Mouse (Mus musculus) limb, embryonic 14.5 days (tissue): Measurements from ENCODE around the gene Srpk2. TPM values are rescaled to one million over a fixed set of nuclear protein-coding genes. Genes with fewer than 3 reads are reported as not detected.
A peak's percentile ranks its signal among the peaks of the same experiment; 100 is the strongest.

Experiments used
- ATAC-seq: fragments of 200-750 bp; cut with Nextera tagmentation; 2 replicates; pipeline ENCODE4 v1.8.0; 2017; ENCODE audit warnings: low read depth, moderate number of reproducible peaks, moderate TSS enrichment; ENCODE audit not compliant: low FRiP score
- DNase-seq: peaks from one replicate; pipeline ENCODE4 v3.0.0-alpha.2; 2015; ENCODE audit warnings: low spot score
- H3K27ac ChIP-seq: fragments of 300-500 bp; sonication (generic); replicated peaks from 2 replicates; pipeline ENCODE4 v1.5.1; 2014; ENCODE audit warnings: low read depth, mild to moderate bottlenecking, low read length, moderate library complexity, mixed read lengths
- H3K27me3 ChIP-seq: fragments of 300-500 bp; sonication (generic); 2 replicates; pipeline ENCODE4 v1.6.1; 2014; ENCODE audit warnings: low read length, mixed read lengths; ENCODE audit not compliant: control insufficient read depth, insufficient read depth
- H3K36me3 ChIP-seq: fragments of 300-500 bp; sonication (generic); 2 replicates; pipeline ENCODE4 v1.6.1; 2014; ENCODE audit warnings: mild to moderate bottlenecking, low read length, moderate library complexity, mixed read lengths; ENCODE audit not compliant: control insufficient read depth, insufficient read depth
- H3K4me1 ChIP-seq: fragments of 300-500 bp; sonication (generic); 2 replicates; pipeline ENCODE4 v1.6.1; 2014; ENCODE audit warnings: antibody characterized with exemption, low read length, mixed read lengths; ENCODE audit not compliant: control insufficient read depth, insufficient read depth
- H3K4me2 ChIP-seq: fragments of 300-500 bp; sonication (generic); replicated peaks from 2 replicates; pipeline ENCODE4 v1.6.1; 2014; ENCODE audit warnings: low read depth, mild to moderate bottlenecking, low read length, moderate library complexity; ENCODE audit not compliant: severe bottlenecking
- H3K4me3 ChIP-seq: fragments of 300-500 bp; sonication (generic); replicated peaks from 2 replicates; pipeline ENCODE4 v1.5.1; 2014; ENCODE audit warnings: low read length
- H3K9ac ChIP-seq: fragments of 300-500 bp; sonication (generic); 2 replicates; pipeline ENCODE4 v1.6.1; 2014; ENCODE audit warnings: mild to moderate bottlenecking, low read depth, low read length, moderate library complexity; ENCODE audit not compliant: severe bottlenecking
- H3K9me3 ChIP-seq: fragments of 300-500 bp; sonication (generic); 2 replicates; pipeline ENCODE4 v1.6.1; 2016; ENCODE audit warnings: low read length; ENCODE audit not compliant: control insufficient read depth
- POLR2A ChIP-seq: fragments of 200-500 bp; IDR thresholded peaks from 2 replicates; pipeline ENCODE4 v1.8.0; 2012; ENCODE audit warnings: inconsistent platforms, mild to moderate bottlenecking, moderate library complexity, borderline replicate concordance; ENCODE audit not compliant: insufficient read depth, insufficient read length; ENCODE audit errors: extremely low read depth
- WGBS: fragments of 180-500 bp; shearing (Covaris S2); extraction: QIAGEN DNeasy Blood & Tissue Kit; methylation state at CpG from one replicate; pipeline ENCODE4 v1.1.7; 2014; 5-methylcytosine and 5-hydroxymethylcytosine counted together
- polyA plus RNA-seq, 2 experiments: library from polyadenylated mRNA; depleted of rRNA in 1 of 2; stranded (reverse) in 1 of 2; unstranded in 1 of 2; fragments of >200 nt; fragmentation: Nextera tagmentation in 1 of 2; extraction: Ambion mirVana in 1 of 2; gene quantifications; 2 replicates each; pipeline versions ENCODE4 v1.2.1 to v1.2.3; 2012 to 2014

Srpk2 gene
- polyA plus RNA-seq, 2 experiments: 44.1 to 60.8 TPM

- no peak overlapping the region for H3K27ac ChIP-seq
- WGBS: 87% methylated on average over 4 of the region's 4 CpGs
These were observed 177.2 kb downstream of the Srpk2 start for GRCm38 (mm10) chr5:23507210-23507609.

GRCm38 (mm10) chr5:23505578-23505977 lies 178.8 kb downstream of the Srpk2 start:
- Histone ChIP-seq H3K27me3 (no peaks in the 10 kb centered on the region), H3K9ac (no peak overlapping the region), H3K4me1 (no peaks in the 10 kb centered on the region), H3K27ac (no peak overlapping the region), H3K9me3 (no peaks in the 10 kb centered on the region), H3K4me2 (no peak overlapping the region), H3K4me3 (no peak overlapping the region), H3K36me3 (peaks cover 46% of the 10 kb centered on the region)
- no peak for TF ChIP-seq POLR2A
- WGBS: 90% methylated on average over 3 of the region's 3 CpGs
- ATAC-seq (no peak), DNase-seq (no peak)

More at GRCm38 (mm10) chr5:23507210-23507609, 177.2 kb downstream of the Srpk2 start:
- Histone ChIP-seq H3K27me3 (no peaks in the 10 kb centered on the region), H3K9ac (no peak overlapping the region), H3K4me3 (no peak overlapping the region), H3K9me3 (no peaks in the 10 kb centered on the region), H3K4me2 (no peak overlapping the region), H3K36me3 (peaks cover 34% of the 10 kb centered on the region), H3K4me1 (no peaks in the 10 kb centered on the region)
- ATAC-seq (no peak), DNase-seq (no peak)
- TF ChIP-seq POLR2A: no peak

- Histone ChIP-seq H3K9ac (no peak overlapping the region), H3K27me3 (no peaks in the 10 kb centered on the region), H3K9me3 (no peaks in the 10 kb centered on the region), H3K4me1 (no peaks in the 10 kb centered on the region), H3K4me2 (no peak overlapping the region), H3K27ac (no peak overlapping the region), H3K4me3 (no peak overlapping the region), H3K36me3 (peaks cover 70% of the 10 kb centered on the region)
- 46% methylated on average over 11 of the region's 13 CpGs for WGBS
- ATAC-seq: 0 out of 2 replicates have a peak, but pooled peaks have one; percentile 31
- no peak for DNase-seq
- TF ChIP-seq POLR2A: no peak
These were observed 182.0 kb downstream of the Srpk2 start for GRCm38 (mm10) chr5:23502317-23502937.

DNA sequence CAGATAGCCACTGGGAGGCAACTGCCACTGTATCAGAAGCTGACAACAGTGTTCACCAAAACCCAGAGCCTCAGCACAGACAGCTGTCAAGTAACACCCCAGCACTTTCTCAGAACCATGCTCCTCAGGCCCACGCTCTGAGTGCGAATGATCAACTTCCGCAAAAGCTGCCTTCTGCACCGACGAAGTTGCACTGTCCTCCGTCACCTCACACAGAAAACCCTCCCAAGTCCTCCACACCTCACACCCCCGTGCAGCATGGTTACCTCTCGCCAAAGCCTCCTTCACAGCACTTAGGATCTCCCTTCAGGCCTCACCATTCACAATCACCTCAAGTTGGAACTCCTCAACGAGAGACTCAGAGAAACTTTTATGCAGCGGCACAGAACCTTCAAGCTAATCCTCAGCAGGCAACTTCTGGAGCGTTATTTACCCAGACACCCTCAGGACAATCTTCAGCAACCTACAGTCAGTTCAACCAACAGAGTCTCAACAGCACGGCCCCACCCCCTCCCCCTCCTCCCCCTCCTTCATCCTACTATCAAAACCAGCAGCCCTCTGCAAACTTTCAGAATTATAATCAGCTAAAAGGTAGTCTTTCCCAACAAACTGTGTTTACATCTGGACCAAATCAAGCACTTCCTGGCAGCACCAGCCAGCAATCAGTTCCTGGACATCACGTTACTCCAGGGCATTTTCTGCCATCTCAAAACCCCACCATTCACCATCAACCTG lies 182.7 kb downstream of the Srpk2 start:
- H3K27ac ChIP-seq: no peak overlapping the region
- 54% methylated on average over 13 of the region's 13 CpGs for WGBS
- no peak overlapping the region for H3K4me3 ChIP-seq
- DNase-seq (no peak), ATAC-seq (no peak)
- no peak for TF ChIP-seq POLR2A
- no peaks in the 10 kb centered on the region for H3K27me3 ChIP-seq
- H3K9ac ChIP-seq: no peak overlapping the region
- H3K9me3 ChIP-seq: no peaks in the 10 kb centered on the region
- no peak overlapping the region for H3K4me2 ChIP-seq
- peaks cover 74% of the 10 kb centered on the region for H3K36me3 ChIP-seq
- H3K4me1 ChIP-seq: no peaks in the 10 kb centered on the region

DNA sequence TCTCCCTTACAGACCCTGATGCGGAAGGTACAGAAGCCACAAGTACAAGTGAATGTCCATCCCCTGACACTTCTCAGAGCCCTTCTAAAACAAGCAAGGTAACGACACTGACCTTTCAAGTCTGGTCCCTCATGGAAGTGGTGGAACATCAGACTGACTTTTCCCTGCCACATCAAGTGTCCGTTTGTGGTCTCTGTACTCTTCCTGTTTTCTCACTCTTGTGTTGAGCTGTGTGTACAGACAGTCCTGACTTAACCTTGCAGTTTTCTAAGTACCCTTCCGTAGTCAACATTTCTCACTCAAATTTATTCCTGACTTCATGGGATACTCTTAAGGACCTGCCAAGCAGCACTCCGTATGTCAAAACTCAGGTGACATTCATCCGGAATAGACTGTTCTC lies 183.7 kb downstream of the Srpk2 start:
- Histone ChIP-seq H3K9me3 (no peaks in the 10 kb centered on the region), H3K4me2 (no peak overlapping the region), H3K27me3 (no peaks in the 10 kb centered on the region), H3K27ac (no peak overlapping the region), H3K4me3 (no peak overlapping the region), H3K36me3 (peaks cover 82% of the 10 kb centered on the region), H3K9ac (no peak overlapping the region), H3K4me1 (no peaks in the 10 kb centered on the region)
- ATAC-seq (no peak), DNase-seq (no peak)
- no peak for TF ChIP-seq POLR2A
- 91% methylated on average over 6 of the region's 6 CpGs for WGBS

- Histone ChIP-seq H3K27me3 (no peaks in the 10 kb centered on the region), H3K4me3 (no peak overlapping the region), H3K36me3 (peaks cover 83% of the 10 kb centered on the region), H3K9ac (no peak overlapping the region), H3K9me3 (no peaks in the 10 kb centered on the region), H3K4me1 (no peaks in the 10 kb centered on the region), H3K4me2 (no peak overlapping the region), H3K27ac (no peak overlapping the region)
- ATAC-seq (no peak), DNase-seq (no peak)
- WGBS: 93% methylated on average over 16 of the region's 16 CpGs
- TF ChIP-seq POLR2A: no peak
These were observed 185.2 kb downstream of the Srpk2 start for GRCm38 (mm10) chr5:23499257-23499656.
